Mouse (Mus musculus): Measurements from ENCODE around the gene Gm10226.
"Not testable (repeated sequence)": the region's sequence is repeated elsewhere in the genome, so short reads cannot be mapped to it uniquely, and the experiment has no call there.

- TF ChIP-seq MYOG (IDR thresholded peaks at IDR 0.05; ENCODE audit: control insufficient read depth in 1 of 3, insufficient read depth in 1 of 3, insufficient read length in 2 of 3, low read depth in 2 of 3); POLR2A (IDR thresholded peaks at IDR 0.05; ENCODE audit: insufficient read length, low read depth); POLR2AphosphoS2 (IDR thresholded peaks at IDR 0.05; ENCODE audit: insufficient read length, low read depth); TCF12 (IDR thresholded peaks at IDR 0.05; ENCODE audit: insufficient read depth, poor library complexity, severe bottlenecking); MAX (IDR thresholded peaks at IDR 0.05; ENCODE audit: low read depth); USF1 (IDR thresholded peaks at IDR 0.05; ENCODE audit: low read depth); E2F4 (IDR thresholded peaks at IDR 0.05; ENCODE audit: insufficient read depth); CEBPB (IDR thresholded peaks at IDR 0.05; ENCODE audit: insufficient read depth, poor library complexity, severe bottlenecking); MYOD1 (IDR thresholded peaks at IDR 0.05; ENCODE audit: control insufficient read depth in 1 of 3, insufficient read length in 2 of 3, low read depth in 2 of 3); SRF (IDR thresholded peaks at IDR 0.05; ENCODE audit: control insufficient read depth, insufficient read length, low read depth): not testable (repeated sequence)
Observed at GRCm38 (mm10) chr17:21678826-21679225, 12.8 kb upstream of the Gm10226 start.
